Mouse (Mus musculus) A20 (cell line): Measurements from ENCODE around the gene Arhgap4.

ENCODE experiments used
- DNase-seq: peaks from one replicate; pipeline ENCODE4 v3.0.0-alpha.2; 2011; ENCODE audit warnings: low read depth, low spot score

Gene Arhgap4

DNA sequence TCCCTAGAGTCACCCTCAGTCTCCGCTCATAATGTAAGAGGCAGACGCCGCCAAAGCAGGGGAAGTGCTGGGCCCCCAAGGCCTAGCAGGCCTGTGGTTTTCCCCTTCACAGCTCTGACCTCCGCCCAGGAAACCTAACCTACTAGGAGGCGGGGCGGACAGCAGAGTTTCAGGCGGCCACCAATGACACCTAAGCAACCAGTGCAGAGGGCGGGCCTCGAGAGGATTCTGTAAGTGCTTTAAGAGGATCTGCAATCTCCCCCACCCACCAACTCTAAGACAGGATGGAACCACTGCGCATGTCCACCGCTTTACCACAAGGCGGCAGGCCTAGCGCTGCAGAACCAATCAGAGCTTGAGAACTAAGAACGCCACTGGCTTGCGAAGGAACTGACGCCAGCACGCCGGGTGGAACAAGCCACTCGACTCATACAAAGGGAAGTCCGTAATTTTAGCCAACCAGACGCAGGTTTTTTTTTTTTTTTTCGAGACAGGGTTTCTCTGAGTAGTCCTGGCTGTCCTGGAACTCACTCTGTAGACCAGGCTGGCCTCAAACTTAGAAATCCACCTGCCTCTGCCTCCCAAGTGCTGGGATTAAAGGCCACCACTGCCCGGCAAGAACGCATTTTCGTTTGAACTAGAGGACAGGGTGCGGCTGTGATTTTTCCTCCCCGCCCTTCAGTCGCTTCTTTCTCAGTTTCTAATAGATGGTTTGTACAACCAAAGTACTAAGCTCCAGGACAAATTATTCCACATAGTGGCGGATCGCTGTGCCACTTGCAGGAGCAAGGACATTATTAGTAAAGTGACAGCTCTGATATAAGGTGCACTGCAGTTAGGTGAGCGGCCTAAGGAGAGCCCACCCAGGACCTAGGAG, 6.6 kb downstream of the Arhgap4 start:
- DNase-seq: peak; percentile 96

DNA sequence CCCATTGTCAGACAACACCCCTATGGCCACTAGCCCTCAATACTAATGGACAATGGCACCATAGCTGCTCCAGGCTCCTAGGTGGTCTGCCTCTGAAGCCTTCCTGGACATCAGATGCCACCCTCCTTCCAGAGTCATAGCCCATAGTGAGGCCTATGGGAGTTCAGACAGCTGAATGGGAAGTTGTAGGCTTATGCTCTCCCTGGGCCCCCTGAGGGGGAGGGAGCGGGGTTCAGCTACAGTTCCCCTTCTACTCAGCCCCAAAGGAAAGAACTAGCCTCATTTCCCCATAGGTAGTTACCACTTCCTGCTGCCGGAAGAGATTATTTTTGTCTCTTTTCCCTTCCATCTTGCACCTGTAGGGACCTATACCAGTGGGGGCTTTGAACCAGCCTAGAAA, 10.1 kb downstream of the Arhgap4 start:
- DNase-seq: peak; percentile 75

GRCm38 (mm10) chrX:73911156-73911555, 10.5 kb downstream of the Arhgap4 start:
- DNase-seq: peak; percentile 79

DNA sequence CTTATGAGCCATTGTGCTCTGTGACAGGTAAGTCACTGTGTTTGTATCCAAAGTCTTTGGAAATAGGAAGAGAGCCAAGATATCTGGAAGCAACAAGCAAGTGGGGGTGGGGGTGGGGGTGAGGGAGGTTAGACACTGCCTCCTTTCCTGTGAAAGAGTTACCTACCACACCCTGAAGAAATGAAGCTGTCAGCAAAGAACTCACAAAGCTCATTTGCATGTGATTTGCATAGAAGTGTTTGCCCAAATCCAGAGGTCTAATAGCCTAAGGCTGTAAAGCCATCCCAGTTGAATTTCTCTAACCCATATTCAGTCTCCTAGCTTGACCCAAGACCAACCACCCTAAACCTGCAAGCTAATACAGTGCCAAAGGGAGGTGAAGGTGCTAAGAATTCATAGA, 11.2 kb downstream of the Arhgap4 start:
- peak; percentile 48 for DNase-seq

DNA sequence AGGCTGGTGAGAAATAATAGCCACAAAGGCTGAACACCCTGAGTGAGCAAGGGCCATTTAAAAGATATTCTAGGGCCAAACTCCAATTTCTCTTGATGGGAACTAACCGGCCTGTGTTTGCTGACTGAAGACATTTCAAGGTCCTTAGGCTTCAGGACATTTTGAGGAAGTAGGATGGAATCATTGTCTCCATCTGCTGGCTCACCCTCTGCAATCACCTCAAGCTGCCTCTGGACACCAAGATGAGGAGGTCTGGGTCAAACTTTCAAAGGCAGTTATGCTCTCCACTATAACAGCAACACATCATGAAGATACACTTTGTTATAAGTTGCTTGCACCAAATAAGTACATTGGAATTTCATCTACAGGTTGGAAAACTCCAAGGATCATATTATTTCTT, 11.6 kb downstream of the Arhgap4 start:
- DNase-seq: no peak

- no peak for DNase-seq
These were observed 23.7 kb downstream of the Arhgap4 start for GRCm38 (mm10) chrX:73897959-73898358.

GRCm38 (mm10) chrX:73895719-73896118, 26.0 kb downstream of the Arhgap4 start, which contains the start of gene L1cam:
TSS of gene L1cam (minus strand) at chrX:73896105.
- peak; percentile 42 for DNase-seq

- no peak for DNase-seq
These were observed 28.8 kb downstream of the Arhgap4 start for GRCm38 (mm10) chrX:73892833-73893232.

GRCm38 (mm10) chrX:73891551-73892152, 30.0 kb downstream of the Arhgap4 start, which contains the start of gene Avpr2:
TSS of gene Avpr2 (plus strand) at chrX:73892102.
- DNase-seq: no peak

DNA sequence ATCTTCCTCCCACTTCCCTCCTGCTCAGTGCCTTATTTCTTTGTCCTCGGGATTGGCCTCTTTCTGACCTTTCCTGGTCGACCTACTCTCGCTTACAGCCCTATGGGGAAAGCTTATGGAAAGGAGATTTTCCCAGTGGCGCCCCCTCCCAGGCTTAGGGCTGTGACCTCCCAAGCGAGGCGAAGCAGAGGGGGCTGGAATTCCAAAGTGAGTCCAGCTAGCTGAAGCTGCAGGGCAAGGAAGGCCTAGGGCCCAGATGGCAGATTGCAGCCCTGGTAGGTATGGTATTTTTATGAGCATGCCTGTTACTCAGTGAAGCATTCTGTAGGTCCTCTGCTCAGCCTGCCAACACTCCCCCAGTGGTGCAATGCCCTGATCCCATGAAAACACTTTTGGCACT, 40.2 kb downstream of the Arhgap4 start:
- no peak for DNase-seq

DNA sequence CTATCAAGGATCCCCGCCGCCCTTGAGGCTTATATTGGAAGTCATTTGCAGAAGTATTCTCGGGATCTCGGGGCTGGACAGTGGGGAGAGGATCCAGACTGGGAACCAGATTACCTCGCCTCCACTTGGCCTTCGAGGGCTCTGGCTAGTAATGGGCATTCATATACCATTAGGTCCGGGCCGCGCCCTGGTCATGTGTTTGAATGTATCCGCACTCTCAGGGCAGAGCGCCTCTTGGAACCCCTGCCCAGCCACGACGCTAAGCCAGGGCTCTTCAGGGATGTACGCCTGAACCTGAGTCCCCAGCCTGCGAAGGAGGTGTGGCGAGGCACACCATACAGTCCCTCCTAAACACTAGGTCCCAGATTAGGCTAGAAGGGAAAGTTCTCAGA, 40.6 kb downstream of the Arhgap4 start:
- DNase-seq: peak; percentile 1

- peak; percentile 43 for DNase-seq
These were observed 41.3 kb downstream of the Arhgap4 start for GRCm38 (mm10) chrX:73880194-73881035.

GRCm38 (mm10) chrX:73877014-73877413, 44.7 kb downstream of the Arhgap4 start:
- no peak for DNase-seq

- no peak for DNase-seq
These were observed 45.8 kb downstream of the Arhgap4 start for GRCm38 (mm10) chrX:73875881-73876280.

DNA sequence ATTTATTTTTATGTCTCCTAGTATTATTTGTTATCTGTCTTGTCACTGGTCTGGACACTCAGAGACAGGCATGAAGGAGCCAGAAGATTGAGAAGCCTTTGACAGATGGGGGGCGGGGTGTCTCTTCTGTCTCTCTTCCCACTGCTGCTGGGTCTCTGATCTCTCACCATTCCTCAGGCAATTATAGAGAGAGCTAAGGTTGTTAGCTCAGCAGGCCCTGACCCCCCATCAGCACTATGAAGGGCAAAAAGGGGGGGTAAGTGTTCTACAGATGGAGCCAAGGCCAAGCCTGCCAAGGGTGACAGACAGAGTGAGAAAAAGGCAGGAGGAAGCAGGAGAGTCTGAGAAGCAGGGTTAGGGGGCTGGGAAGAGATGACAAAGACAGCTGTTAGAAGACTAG, 49.7 kb downstream of the Arhgap4 start:
- DNase-seq: no peak

DNA sequence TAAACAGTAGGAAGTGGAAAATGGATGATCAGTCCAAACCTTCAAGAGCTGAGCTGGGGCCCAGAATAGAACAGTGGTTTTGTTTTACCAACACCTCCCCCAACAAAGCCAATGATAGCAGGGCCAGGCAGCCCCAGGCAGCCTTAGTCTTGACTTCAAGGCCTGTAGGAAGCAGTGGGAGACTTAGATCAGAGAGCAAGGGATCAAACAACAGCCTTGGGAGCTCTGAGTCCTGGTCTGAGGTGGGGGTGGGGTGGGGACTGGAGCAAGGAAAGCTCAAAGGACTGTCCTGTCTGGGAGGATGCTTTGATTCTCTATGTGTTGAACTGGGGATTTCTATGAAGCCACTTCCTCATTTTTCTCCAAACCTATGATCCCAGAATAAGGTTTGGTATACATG, 50.2 kb downstream of the Arhgap4 start:
- DNase-seq: no peak

DNA sequence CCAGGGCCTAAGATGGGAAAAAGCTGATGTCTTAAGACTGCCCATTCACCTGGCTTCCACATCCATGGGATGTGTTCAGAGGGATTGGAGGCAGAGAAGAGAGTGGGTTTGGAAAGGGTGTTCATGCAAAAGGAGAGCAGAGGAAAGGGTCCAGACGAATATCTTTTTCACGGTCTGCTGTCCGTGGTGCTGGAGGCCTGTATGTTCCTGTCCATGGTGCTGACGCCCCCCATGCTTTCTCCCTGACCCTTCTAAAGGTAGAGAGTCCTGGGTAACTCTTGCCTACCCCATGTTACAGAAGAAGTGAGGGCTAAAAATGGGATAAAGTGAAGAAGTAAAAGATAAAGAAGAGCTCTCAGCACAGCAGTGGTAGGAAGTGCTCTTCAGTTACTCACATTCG, 52.3 kb downstream of the Arhgap4 start:
- DNase-seq: peak; percentile 21

DNA sequence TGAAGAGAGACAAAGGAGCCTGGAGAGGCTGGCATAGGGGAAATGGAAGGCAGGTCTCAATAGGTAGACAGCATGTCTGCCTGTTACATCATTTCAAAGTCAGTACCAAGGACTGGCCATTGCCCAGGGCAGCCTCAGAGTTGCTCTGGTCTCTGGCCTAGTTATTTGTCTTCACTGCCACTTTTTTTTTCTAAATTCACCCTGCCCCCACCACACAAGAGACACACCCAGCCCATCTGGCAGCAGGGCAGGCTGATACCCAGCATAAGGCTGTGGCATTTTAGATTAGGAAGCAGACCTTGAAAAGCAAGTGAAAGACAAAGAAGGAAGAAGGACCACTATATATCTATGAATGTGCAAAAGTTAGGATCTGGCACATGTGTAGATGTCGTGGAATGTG, 53.8 kb downstream of the Arhgap4 start:
- DNase-seq: no peak

DNA sequence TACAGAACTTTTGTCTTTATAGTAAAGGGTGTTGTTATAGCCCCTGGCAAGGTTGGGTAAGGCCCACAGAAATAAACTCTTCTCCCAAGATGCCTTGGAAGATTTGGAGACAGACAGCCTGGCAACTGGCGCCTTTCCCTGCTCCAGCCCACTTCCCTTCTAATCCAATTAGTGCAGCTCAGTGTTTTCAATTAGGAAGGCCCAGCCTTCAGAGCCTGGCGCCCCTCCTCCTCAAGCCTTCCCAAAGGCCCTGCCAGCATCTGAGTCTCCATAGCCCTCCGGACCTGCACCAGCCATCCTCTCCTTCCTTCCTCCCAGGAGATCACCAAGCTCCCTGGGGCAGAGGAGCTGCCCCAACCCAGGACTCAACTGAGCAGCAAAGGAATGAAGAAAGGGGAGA, 54.4 kb downstream of the Arhgap4 start:
- no peak for DNase-seq

DNA sequence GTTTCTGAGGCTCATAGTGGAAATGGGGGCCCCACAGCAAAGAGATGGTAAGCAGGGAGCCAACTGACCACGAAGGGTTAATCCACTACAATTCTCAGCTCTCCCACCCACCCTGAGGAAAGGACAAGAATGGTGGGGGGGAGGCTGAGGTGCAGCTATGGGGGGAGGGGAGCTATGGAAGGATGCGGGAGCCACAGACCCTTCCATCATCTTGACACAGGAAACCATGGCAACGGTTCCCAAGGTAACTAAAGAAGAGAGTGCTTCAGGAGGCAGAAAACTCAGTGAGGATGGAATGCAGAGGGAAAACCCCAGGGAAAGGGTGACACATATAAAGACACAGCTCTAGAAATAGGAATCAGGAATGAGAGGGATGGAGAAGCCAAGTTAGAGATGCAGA, 57.0 kb downstream of the Arhgap4 start:
- DNase-seq: no peak

- no peak for DNase-seq
These were observed 66.6 kb downstream of the Arhgap4 start for GRCm38 (mm10) chrX:73855087-73855408.
